Mouse (Mus musculus) embryo, embryonic 11.5 days (tissue): Measurements from ENCODE around the gene Glipr1.

Experiments
- DNase-seq: peaks from one replicate; pipeline ENCODE4 v3.0.0-alpha.2; 2012; ENCODE audit warnings: low read depth, low spot score

Glipr1 gene

GRCm38 (mm10) chr10:111960459-111960858, 42.0 kb downstream of the Glipr1 start:
- DNase-seq: no peak

GRCm38 (mm10) chr10:111959353-111959752, 43.1 kb downstream of the Glipr1 start:
- no peak for DNase-seq

GRCm38 (mm10) chr10:111958046-111958421, 44.4 kb downstream of the Glipr1 start:
- no peak for DNase-seq

GRCm38 (mm10) chr10:111957271-111958045, 45.0 kb downstream of the Glipr1 start:
- peak; percentile 74 for DNase-seq

GRCm38 (mm10) chr10:111955836-111956235, 46.6 kb downstream of the Glipr1 start:
- DNase-seq: no peak

GRCm38 (mm10) chr10:111949008-111949407, 53.4 kb downstream of the Glipr1 start:
- no peak for DNase-seq

- no peak for DNase-seq
Observed at GRCm38 (mm10) chr10:111948041-111948440, 54.4 kb downstream of the Glipr1 start.

GRCm38 (mm10) chr10:111945563-111945962, 56.9 kb downstream of the Glipr1 start:
- no peak for DNase-seq

GRCm38 (mm10) chr10:111943026-111943425, 59.4 kb downstream of the Glipr1 start:
- DNase-seq: no peak

GRCm38 (mm10) chr10:111937146-111937534, 65.3 kb downstream of the Glipr1 start:
- DNase-seq: no peak

- DNase-seq: no peak
Observed at GRCm38 (mm10) chr10:111936491-111937145, 65.8 kb downstream of the Glipr1 start.

GRCm38 (mm10) chr10:111936021-111936420, 66.4 kb downstream of the Glipr1 start:
- DNase-seq: no peak
